Mouse (Mus musculus) intestine, postnatal 0 days (tissue): ENCODE measurements around the gene Ptprg. TPM values are rescaled to one million over a fixed set of nuclear protein-coding genes. Genes with fewer than 3 reads are reported as not detected.

Source experiments
- ATAC-seq: fragments of 200-750 bp; cut with Nextera tagmentation; 2 replicates; pipeline ENCODE4 v1.8.0; 2017; ENCODE audit warnings: mild to moderate bottlenecking, moderate TSS enrichment, moderate library complexity
- H3K27ac ChIP-seq: fragments of 300-500 bp; sonication (generic); 2 replicates; pipeline ENCODE4 v1.5.1; 2014; ENCODE audit warnings: mild to moderate bottlenecking, low read depth, low read length, moderate library complexity
- H3K27me3 ChIP-seq: fragments of 300-500 bp; sonication (generic); replicated peaks from 2 replicates; pipeline ENCODE4 v1.6.1; 2014; ENCODE audit warnings: low read length, mixed read lengths; ENCODE audit not compliant: control insufficient read depth, insufficient read depth
- H3K36me3 ChIP-seq: fragments of 300-500 bp; sonication (generic); 2 replicates; pipeline ENCODE4 v1.6.1; 2014; ENCODE audit warnings: mild to moderate bottlenecking, moderate library complexity; ENCODE audit not compliant: control insufficient read depth, insufficient read depth
- H3K4me1 ChIP-seq: fragments of 300-500 bp; sonication (generic); replicated peaks from 2 replicates; pipeline ENCODE4 v1.6.1; 2014; ENCODE audit warnings: antibody characterized with exemption, low read length, mixed read lengths; ENCODE audit not compliant: control insufficient read depth, insufficient read depth
- H3K4me2 ChIP-seq: fragments of 300-500 bp; sonication (generic); replicated peaks from 2 replicates; pipeline ENCODE4 v1.6.1; 2014; ENCODE audit warnings: low read depth, mild to moderate bottlenecking, moderate library complexity
- H3K4me3 ChIP-seq: fragments of 300-500 bp; sonication (generic); 2 replicates; pipeline ENCODE4 v1.5.1; 2014; ENCODE audit warnings: low read depth, low read length
- H3K9ac ChIP-seq: fragments of 300-500 bp; sonication (generic); 2 replicates; pipeline ENCODE4 v1.6.1; 2014; ENCODE audit warnings: mild to moderate bottlenecking, low read depth, low read length
- H3K9me3 ChIP-seq: fragments of 300-500 bp; sonication (generic); 2 replicates; pipeline ENCODE4 v1.6.1; 2016; ENCODE audit warnings: mixed run types; ENCODE audit not compliant: control insufficient read depth
- CTCF ChIP-seq: sonication (generic); IDR thresholded peaks from 2 replicates; pipeline ENCODE4 v1.5.1; 2016; ENCODE audit warnings: low read depth, mild to moderate bottlenecking, control low read depth, antibody characterized with exemption, moderate library complexity
- WGBS: fragments of 180-500 bp; shearing (Covaris S2); extraction: QIAGEN DNeasy Blood & Tissue Kit; methylation state at CpG from one replicate; pipeline ENCODE4 v1.1.7; 2014; 5-methylcytosine and 5-hydroxymethylcytosine counted together
- polyA plus RNA-seq: library from polyadenylated mRNA; unstranded; fragments of >200 nt; fragmentation: Nextera tagmentation; extraction: Ambion mirVana; gene quantifications from 2 replicates; pipeline ENCODE4 v1.2.1, GENCODE M21; 2015

The Ptprg gene
- polyA plus RNA-seq, 1 experiment from 2014 or later, result 3.7 TPM

DNA sequence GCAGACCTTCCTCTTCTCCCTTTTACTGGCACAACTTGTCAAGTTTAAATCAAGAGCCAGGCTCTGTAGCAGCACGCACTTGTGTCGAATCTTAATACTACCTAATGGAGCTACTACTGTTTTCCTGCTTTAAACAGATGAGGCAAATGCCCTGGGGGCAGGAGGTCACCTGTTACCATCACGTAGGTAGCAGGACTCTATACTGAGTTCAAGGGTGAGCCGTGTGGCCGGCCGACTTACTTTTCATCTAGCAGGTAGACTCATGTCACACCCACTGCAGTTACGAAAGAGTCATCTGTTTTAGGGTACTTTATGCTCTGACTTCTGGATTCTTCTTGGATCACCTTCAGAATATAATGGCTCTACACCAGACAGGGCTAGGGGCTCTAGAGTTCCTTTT is 66.3 kb downstream of the Ptprg start:
- TF ChIP-seq CTCF, result no peak
- 56% methylated on average over 7 of the region's 7 CpGs for WGBS
- Histone ChIP-seq H3K4me2 (no peak overlapping the region), H3K36me3 (no peaks in the 10 kb centered on the region), H3K27me3 (no peaks in the 10 kb centered on the region), H3K27ac (no peak overlapping the region), H3K4me3 (no peak overlapping the region), H3K4me1 (no peaks in the 10 kb centered on the region), H3K9me3 (no peaks in the 10 kb centered on the region), H3K9ac (no peak overlapping the region)
- ATAC-seq, result peak; percentile 65

DNA sequence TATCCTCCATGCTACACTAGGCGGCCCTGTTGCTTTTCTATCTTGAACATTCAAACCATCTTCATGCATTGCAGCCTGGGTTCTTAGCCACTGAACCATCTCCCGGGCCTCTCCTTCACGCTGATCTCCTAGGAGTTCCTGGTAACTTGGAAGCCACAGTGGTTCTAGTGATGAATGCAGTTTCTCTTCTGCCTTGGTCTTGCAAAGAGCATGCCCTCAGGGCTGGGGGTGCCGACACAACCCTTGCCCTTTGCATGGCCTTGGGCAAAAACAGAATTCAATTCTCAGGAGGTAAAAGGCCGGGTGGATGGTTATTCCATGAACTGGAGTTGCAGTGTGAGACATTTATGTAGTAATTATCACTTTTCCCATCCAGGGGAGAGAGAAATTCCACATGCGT is 67.0 kb downstream of the Ptprg start:
- H3K9ac ChIP-seq, result no peak overlapping the region
- H3K27me3 ChIP-seq, result no peaks in the 10 kb centered on the region
- H3K36me3 ChIP-seq, result no peaks in the 10 kb centered on the region
- H3K4me3 ChIP-seq, result no peak overlapping the region
- H3K27ac ChIP-seq, result no peak overlapping the region
- no peak for TF ChIP-seq CTCF
- H3K9me3 ChIP-seq, result no peaks in the 10 kb centered on the region
- H3K4me1 ChIP-seq, result no peaks in the 10 kb centered on the region
- ATAC-seq, result no peak
- H3K4me2 ChIP-seq, result no peak overlapping the region
- 89% methylated on average over 6 of the region's 6 CpGs for WGBS

DNA sequence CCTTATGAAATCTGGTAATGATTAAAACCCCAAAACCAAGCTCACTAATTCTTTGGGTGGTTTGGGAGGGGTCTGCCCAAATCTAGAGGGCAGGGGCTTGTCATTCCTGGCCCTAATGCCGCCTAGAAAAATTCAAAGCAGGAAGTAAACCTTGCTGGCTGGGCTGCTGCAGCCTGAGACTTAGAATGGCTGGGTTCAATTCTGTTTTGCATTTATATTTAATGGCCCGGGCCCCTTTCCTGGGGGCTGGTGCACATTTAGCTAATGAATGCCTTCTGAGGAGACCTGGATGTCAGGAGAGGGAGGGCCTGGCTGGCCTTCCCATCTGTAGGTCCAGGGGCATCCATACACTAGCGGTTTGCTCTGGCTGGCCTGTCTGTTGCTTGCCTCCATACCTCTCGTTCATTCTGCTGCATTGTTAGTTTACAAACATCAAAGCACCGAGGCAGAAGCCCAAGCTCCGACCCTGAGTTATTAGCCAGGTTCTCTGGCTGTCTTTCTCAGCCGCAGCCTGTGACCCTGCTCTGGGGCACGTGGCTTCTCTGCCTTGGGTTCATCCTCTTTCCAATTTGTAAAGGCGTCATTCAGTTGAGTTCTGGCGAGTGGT is 67.7 kb downstream of the Ptprg start:
- H3K27ac ChIP-seq, result no peak overlapping the region
- WGBS, result 60% methylated on average over 10 of the region's 10 CpGs
- no peak overlapping the region for H3K9ac ChIP-seq
- H3K36me3 ChIP-seq, result no peaks in the 10 kb centered on the region
- no peaks in the 10 kb centered on the region for H3K27me3 ChIP-seq
- no peaks in the 10 kb centered on the region for H3K4me1 ChIP-seq
- no peak overlapping the region for H3K4me2 ChIP-seq
- H3K4me3 ChIP-seq, result no peak overlapping the region
- no peak for ATAC-seq
- TF ChIP-seq CTCF, result no peak
- H3K9me3 ChIP-seq, result no peaks in the 10 kb centered on the region

DNA sequence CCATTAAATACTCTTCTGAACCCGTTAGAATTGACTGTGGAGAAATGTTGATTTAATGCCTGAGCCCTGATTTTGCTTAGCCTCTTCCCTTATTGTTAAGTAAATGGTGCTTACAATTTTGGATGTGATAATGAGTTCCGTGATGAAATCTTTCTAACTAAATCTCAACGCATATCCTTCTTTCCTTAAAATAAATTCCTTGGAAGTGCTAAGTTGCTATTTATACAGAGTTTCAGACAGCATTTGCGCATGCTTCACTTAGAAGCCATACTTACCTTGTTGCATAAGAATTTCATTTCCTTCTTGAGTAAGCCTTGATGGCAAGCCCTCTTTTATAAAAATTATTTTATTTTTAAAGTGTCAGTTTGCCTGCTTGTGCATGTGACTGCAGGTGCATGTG is 70.2 kb downstream of the Ptprg start:
- Histone ChIP-seq H3K27me3 (no peaks in the 10 kb centered on the region), H3K27ac (no peak overlapping the region), H3K9ac (no peak overlapping the region), H3K4me1 (no peaks in the 10 kb centered on the region), H3K4me2 (no peak overlapping the region), H3K36me3 (no peaks in the 10 kb centered on the region), H3K4me3 (no peak overlapping the region), H3K9me3 (no peaks in the 10 kb centered on the region)
- no peak for ATAC-seq
- no peak for TF ChIP-seq CTCF
- WGBS, result 79% methylated on average over 4 of the region's 4 CpGs

DNA sequence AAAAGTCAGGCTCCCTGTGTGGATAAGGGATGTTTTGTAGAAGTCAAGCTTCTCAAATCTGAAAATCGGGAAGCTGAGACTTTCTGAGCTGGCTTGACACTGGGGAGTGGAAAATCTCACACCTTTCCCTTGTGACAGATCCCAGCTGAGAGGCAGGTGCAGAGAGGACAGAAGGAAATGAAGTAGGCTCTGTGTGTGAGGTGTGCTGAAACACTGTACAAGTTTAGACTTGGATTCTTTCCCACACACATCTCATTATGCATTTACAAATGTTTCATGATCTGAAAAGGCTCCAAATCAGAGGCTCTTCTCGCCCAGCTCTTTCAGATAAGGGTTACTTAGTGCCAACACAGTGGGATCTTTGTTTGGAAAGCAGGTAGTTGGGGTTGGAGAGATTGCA is 77.4 kb downstream of the Ptprg start:
- H3K4me2 ChIP-seq, result no peak overlapping the region
- no peaks in the 10 kb centered on the region for H3K36me3 ChIP-seq
- H3K4me1 ChIP-seq, result no peaks in the 10 kb centered on the region
- no peak for TF ChIP-seq CTCF
- H3K4me3 ChIP-seq, result no peak overlapping the region
- WGBS, result 39% methylated on average over 2 of the region's 2 CpGs
- no peaks in the 10 kb centered on the region for H3K27me3 ChIP-seq
- no peak overlapping the region for H3K27ac ChIP-seq
- H3K9ac ChIP-seq, result no peak overlapping the region
- H3K9me3 ChIP-seq, result no peaks in the 10 kb centered on the region
- no peak for ATAC-seq

DNA sequence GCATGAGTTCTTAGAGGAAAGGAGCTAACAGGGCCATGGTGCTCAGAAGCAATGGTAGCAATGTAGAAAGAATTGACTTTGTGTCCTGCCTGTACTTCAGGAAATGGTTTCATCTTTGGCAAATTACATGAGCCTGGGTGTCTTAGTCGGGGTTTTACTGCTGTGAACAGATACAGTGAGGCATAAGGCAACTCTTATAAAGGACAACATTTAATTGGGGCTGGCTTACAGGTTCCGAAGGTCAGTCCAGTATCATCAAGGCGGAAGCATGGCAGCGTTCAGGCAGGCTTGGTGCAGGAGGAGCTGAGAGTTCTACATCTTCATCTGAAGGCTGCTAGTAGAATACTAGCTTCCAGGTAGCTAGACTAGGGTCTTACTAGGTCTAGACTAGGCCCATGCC is 78.2 kb downstream of the Ptprg start:
- no peaks in the 10 kb centered on the region for H3K36me3 ChIP-seq
- H3K9ac ChIP-seq, result no peak overlapping the region
- 0 out of 2 replicates have a peak, but pooled peaks cover under 1% of the 10 kb centered on the region for H3K4me1 ChIP-seq
- WGBS, result 45% methylated on average over 4 of the region's 4 CpGs
- peak; percentile 81 for ATAC-seq
- no peaks in the 10 kb centered on the region for H3K9me3 ChIP-seq
- TF ChIP-seq CTCF, result no peak
- H3K27me3 ChIP-seq, result no peaks in the 10 kb centered on the region
- H3K27ac ChIP-seq, result no peak overlapping the region
- H3K4me3 ChIP-seq, result no peak overlapping the region
- no peak overlapping the region for H3K4me2 ChIP-seq

DNA sequence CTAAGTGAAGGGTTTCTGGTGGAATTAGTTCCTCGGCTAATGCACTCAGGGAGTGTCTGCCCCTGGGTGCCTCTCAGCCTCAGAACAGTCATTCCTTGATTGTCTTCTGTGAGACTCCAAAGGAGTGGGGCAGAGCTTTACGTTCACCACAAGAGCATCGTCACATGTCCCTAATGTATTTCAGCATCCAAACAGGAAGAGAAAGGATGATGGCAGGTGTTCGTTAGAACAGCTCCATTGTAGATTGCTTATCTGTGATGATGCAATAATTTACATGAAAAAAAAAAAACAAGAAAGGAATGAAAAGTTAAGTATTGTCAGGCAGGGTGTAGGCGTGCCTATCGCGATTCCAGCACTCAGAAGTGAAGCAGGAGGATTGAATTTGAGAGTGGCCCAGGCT is 84.3 kb downstream of the Ptprg start:
- ATAC-seq, result peak; percentile 50
- Histone ChIP-seq H3K9me3 (no peaks in the 10 kb centered on the region), H3K4me1 (0 out of 2 replicates have a peak, but pooled peaks cover 5% of the 10 kb centered on the region), H3K4me2 (no peak overlapping the region), H3K27me3 (no peaks in the 10 kb centered on the region), H3K27ac (no peak overlapping the region), H3K9ac (no peak overlapping the region), H3K4me3 (no peak overlapping the region), H3K36me3 (no peaks in the 10 kb centered on the region)
- no peak for TF ChIP-seq CTCF
- 47% methylated on average over 7 of the region's 7 CpGs for WGBS
